Mouse (Mus musculus): Measurements from ENCODE around the gene Cldn34c2. TPM values are rescaled to one million over a fixed set of nuclear protein-coding genes. Genes with fewer than 3 reads are reported as not detected.
"Not testable (repeated sequence)": the region's sequence is repeated elsewhere in the genome, so short reads cannot be mapped to it uniquely, and the experiment has no call there.

Cldn34c2 gene
- total RNA-seq (2015) (not detected in 2 replicates), total RNA-seq (2017) (not detected in 2 replicates)

GRCm38 (mm10) chrX:123581400-123581799, at the start of gene Cldn34c2:
Gene Cldn34c2 (plus strand): TSS chrX:123581700.
- not testable (repeated sequence) for ATAC-seq (replicated peaks; ENCODE audit: poor library complexity)

- ATAC-seq (replicated peaks; ENCODE audit: poor library complexity): not testable (repeated sequence)
These were observed 30.1 kb upstream of the Cldn34c2 start for GRCm38 (mm10) chrX:123551378-123551777.

DNA sequence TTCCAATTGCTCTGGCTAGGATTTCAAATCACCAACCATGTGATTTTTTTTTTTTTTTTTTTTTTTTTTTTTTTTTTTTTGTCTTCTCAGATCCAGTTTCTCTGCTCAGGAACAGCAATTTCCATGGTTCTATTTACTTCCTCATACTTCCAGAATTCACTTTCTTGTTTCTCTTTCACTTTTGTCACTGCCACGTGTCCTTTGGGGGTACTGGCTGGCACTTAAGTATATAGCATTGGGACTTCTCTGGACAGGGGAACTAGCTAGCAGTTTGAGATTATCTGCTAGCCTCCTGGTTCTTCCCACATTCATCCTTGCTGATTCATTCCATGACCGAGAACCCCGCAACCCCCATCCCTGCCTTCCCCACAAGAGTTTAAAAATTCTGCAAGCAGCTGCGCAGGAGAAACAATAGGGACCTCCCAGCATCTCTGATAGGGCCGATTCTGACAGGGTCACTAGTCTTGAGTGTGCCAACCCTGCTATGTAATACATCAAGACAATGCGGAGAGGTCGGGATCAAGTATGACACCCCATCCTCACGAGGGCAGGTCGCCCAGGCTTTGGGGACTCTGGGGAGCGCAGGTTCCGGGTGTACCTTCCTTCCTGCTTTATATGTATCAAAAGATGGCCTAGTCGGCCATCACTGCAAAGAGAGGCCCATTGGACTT, 30.8 kb downstream of the Cldn34c2 start:
- ATAC-seq (replicated peaks; ENCODE audit: poor library complexity): peak; percentile 97

Other genes starting within 250 kb of the Cldn34c2 start
- not detected in 2 replicates for gene Gm17467, start 123.1 kb downstream of the Cldn34c2 start, total RNA-seq (2015)
- not detected in 2 replicates for gene Gm17467, start 123.1 kb downstream of the Cldn34c2 start, total RNA-seq (2017)
- not detected in 2 replicates for gene Cldn34c3, start 212.0 kb downstream of the Cldn34c2 start, total RNA-seq (2015)
- not detected in 2 replicates for gene Cldn34c3, start 212.0 kb downstream of the Cldn34c2 start, total RNA-seq (2017)

Data from megakaryocyte progenitor cell, adult 5-6 weeks (primary cell).